Mouse (Mus musculus) forebrain, embryonic 10.5 days (tissue): ENCODE measurements at regions not wholly inside any gene's neighbourhood (a gene's known extent, or its start where the extent isn't known, plus 50 kb on each side); places are given as distances from the start of the nearest gene placed in this dataset.

ENCODE experiments used
- DNase-seq: peaks from one replicate; pipeline ENCODE4 v3.0.0-alpha.2; 2017; ENCODE audit warnings: low spot score; ENCODE audit errors: extremely low spot score
- H3K27ac ChIP-seq: fragments of 300-500 bp; sonication (generic); 2 replicates; pipeline ENCODE4 v1.5.1; 2016; ENCODE audit warnings: mild to moderate bottlenecking
- H3K27me3 ChIP-seq: fragments of 300-500 bp; sonication (generic); 2 replicates; pipeline ENCODE4 v1.6.1; 2016; ENCODE audit warnings: mild to moderate bottlenecking; ENCODE audit not compliant: poor library complexity, severe bottlenecking
- H3K36me3 ChIP-seq: fragments of 300-500 bp; sonication (generic); replicated peaks from 2 replicates; pipeline ENCODE4 v1.6.1; 2016; ENCODE audit warnings: mild to moderate bottlenecking, moderate library complexity
- H3K4me1 ChIP-seq: fragments of 300-500 bp; sonication (generic); 2 replicates; pipeline ENCODE4 v1.6.1; 2016
- H3K4me3 ChIP-seq: fragments of 300-500 bp; sonication (generic); 2 replicates; pipeline ENCODE4 v1.5.1; 2016; ENCODE audit warnings: mild to moderate bottlenecking, moderate library complexity
- H3K9me3 ChIP-seq: fragments of 300-500 bp; sonication (generic); 2 replicates; pipeline ENCODE4 v1.6.1; 2016; ENCODE audit warnings: mild to moderate bottlenecking, moderate library complexity
- WGBS: fragments of 180-500 bp; shearing (Covaris S2); methylation state at CpG from one replicate; pipeline ENCODE4 v1.1.7; 2016; 5-methylcytosine and 5-hydroxymethylcytosine counted together

DNA sequence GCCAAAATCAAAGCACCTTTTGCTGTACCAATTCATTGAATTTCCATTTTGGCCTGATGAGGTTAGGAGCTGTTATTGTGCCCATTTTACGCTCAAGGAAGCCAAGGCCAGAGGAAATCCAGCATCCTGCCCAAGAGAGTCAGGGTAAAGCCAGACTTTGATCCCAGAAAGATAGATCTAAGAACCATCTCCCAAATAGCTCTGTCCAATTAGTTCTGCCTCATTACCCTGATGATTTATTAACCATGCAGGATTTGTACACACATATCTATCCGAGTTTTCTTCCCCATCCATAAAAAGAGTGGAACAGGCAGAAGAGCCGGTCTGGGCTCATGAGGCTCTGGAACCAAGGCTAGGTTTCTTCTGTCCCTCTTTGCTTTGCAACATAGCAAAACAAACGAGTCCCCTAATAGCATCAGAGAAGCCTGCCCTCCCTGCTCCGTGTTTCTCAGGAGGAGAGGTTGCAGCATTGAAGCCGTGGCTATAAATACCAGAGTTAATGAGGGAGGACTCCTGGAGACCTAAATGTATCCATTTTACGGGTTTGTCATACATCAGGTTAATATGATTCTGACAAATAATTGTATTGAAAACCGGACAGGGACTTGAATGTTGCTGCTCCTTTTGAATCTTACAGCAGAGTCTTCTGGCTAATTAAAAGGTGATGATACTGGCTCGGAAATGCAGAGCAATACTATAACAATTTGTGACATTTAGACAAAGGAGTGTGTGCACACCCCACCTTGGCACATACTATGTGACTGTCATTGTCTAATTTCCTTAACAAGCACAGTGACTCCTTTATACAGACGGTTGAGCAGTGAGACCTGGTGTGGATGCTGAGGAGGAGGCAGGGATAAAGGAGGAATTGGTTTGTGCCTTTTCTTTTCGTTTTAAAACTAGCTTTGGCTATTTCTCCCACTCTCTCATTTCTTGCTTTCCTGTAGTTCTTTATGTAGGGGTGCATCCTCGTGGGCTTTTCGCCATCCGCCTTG lies 185.0 kb downstream of the Cd47 start:
- DNase-seq, result no peak
- Histone ChIP-seq H3K9me3 (no peaks in the 10 kb centered on the region), H3K27ac (no peak overlapping the region), H3K4me3 (no peak overlapping the region), H3K4me1 (peaks cover 6% of the 10 kb centered on the region), H3K36me3 (no peaks in the 10 kb centered on the region), H3K27me3 (no peaks in the 10 kb centered on the region)
- WGBS, result 77% methylated on average over 14 of the region's 14 CpGs

DNA sequence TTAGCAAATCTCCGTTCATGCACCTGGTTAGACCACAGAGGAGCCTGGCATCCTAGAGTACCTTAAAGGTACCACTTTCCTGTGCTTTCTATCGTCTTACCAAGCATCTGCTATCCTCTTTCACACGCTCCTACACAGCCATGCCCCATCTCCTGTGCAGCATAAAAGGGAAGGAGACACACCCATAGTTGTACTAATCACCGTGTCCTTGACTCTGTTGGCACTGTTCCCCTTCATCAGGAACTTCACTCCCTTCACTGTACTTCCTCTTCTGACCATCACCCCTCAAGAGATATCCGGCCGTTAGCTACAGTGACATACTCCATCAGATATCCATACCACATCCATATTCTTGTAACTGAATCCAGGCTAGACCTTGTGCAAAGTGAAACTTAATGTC lies 186.6 kb downstream of the Cd47 start:
- 86% methylated on average over 6 of the region's 6 CpGs for WGBS
- H3K4me3 ChIP-seq, result no peak overlapping the region

DNA sequence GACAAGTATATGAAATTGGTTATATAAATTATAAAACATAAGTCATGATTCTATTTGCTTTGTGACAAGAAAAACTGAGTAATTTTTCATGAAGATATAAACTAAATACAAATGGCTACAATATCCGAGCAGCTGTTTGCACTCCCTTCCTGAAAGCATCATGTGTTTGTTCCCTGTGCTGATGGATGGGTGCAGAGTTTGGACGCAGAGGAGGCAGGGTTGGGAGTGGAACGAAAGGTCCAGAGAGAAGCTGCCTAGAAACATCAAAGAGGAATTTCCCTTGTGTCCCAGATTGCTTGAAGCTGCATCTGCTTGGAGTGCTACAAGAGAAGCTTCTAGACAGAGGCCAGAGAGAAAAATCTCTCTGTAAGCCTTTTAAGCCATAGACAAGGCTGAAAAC lies 195.5 kb downstream of the Cd47 start:
- Histone ChIP-seq H3K9me3 (no peaks in the 10 kb centered on the region), H3K36me3 (no peaks in the 10 kb centered on the region), H3K27ac (no peak overlapping the region), H3K27me3 (no peaks in the 10 kb centered on the region), H3K4me3 (no peak overlapping the region), H3K4me1 (peaks cover 5% of the 10 kb centered on the region)
- 94% methylated on average over 3 of the region's 3 CpGs for WGBS
- no peak for DNase-seq

More for the DNA sequence above, 186.6 kb downstream of the Cd47 start:
- Histone ChIP-seq H3K36me3 (no peaks in the 10 kb centered on the region), H3K9me3 (no peaks in the 10 kb centered on the region), H3K4me1 (peaks cover 4% of the 10 kb centered on the region; the same call in 1 of the 2 replicates), H3K27me3 (no peaks in the 10 kb centered on the region), H3K27ac (no peak overlapping the region)
- no peak for DNase-seq

DNA sequence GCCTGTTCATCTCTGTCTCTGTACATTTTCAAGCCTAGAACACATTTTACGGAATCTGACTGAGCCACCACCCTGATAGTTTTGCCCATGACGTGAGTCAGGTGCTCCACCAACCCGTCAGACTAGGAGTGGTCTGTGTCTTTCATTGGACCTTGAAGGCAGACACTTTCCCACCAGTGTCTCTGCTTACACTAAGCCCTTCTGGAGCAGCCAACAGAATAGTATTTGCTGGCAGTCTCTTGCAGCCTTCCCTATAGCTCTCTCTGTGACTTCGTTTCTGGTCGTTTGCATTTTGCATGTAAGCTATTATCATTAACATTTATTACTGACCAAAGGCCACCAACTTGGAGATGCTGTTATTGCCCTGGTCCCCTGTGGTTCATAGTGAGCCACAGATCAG lies 196.3 kb downstream of the Cd47 start:
- no peaks in the 10 kb centered on the region for H3K9me3 ChIP-seq
- no peaks in the 10 kb centered on the region for H3K36me3 ChIP-seq
- H3K27ac ChIP-seq, result no peak overlapping the region
- no peaks in the 10 kb centered on the region for H3K27me3 ChIP-seq
- H3K4me1 ChIP-seq, result peaks cover 13% of the 10 kb centered on the region
- DNase-seq, result no peak
- WGBS, result 87% methylated on average over 5 of the region's 5 CpGs
- H3K4me3 ChIP-seq, result no peak overlapping the region

DNA sequence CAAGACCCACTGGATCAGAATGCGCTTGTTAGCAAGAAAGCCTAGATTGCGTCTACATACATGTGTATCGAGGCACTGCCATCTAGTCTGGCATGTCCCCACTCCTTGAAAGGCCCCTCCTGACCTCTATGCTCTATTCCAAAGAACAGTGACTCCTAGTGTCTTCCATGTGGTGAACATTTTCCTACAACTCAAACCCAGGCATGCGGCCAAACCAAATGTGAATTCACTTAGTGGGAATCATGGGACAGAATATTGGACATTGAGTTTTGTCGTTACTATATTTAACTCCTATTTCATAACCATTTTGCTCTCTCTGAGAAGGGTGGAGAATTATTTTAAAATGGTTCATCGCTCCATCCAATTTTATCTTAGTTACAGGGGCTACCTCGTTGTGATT lies 196.7 kb downstream of the Cd47 start:
- no peaks in the 10 kb centered on the region for H3K9me3 ChIP-seq
- no peaks in the 10 kb centered on the region for H3K27me3 ChIP-seq
- H3K27ac ChIP-seq, result no peak overlapping the region
- WGBS, result 94% methylated on average over 7 of the region's 7 CpGs
- no peak overlapping the region for H3K4me3 ChIP-seq
- H3K4me1 ChIP-seq, result peaks cover 17% of the 10 kb centered on the region
- DNase-seq, result no peak
- H3K36me3 ChIP-seq, result no peaks in the 10 kb centered on the region

DNA sequence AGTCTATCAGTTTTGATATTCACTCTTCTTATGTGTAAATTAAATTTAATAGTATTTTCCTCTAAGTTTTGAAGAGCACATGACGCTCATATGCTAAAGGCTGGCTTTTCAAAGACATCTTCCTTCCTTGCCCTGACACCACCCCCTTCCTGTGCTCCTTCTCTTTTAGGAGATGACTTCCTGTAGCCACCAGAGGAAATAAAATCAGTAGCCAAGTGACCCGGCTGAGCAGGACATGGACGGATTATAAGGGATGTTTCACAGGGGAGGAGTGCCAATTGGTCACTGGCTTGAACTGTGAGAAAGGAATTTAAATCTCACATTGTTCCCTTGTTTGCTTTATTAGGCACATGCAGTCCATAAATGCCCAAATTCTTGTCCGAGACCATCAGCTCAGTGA lies 200.5 kb downstream of the Cd47 start:
- DNase-seq, result no peak
- Histone ChIP-seq H3K27me3 (no peaks in the 10 kb centered on the region), H3K4me1 (peaks cover 28% of the 10 kb centered on the region), H3K9me3 (no peaks in the 10 kb centered on the region), H3K36me3 (no peaks in the 10 kb centered on the region), H3K4me3 (no peak overlapping the region), H3K27ac (no peak overlapping the region)
- 50% methylated on average over 4 of the region's 4 CpGs for WGBS

DNA sequence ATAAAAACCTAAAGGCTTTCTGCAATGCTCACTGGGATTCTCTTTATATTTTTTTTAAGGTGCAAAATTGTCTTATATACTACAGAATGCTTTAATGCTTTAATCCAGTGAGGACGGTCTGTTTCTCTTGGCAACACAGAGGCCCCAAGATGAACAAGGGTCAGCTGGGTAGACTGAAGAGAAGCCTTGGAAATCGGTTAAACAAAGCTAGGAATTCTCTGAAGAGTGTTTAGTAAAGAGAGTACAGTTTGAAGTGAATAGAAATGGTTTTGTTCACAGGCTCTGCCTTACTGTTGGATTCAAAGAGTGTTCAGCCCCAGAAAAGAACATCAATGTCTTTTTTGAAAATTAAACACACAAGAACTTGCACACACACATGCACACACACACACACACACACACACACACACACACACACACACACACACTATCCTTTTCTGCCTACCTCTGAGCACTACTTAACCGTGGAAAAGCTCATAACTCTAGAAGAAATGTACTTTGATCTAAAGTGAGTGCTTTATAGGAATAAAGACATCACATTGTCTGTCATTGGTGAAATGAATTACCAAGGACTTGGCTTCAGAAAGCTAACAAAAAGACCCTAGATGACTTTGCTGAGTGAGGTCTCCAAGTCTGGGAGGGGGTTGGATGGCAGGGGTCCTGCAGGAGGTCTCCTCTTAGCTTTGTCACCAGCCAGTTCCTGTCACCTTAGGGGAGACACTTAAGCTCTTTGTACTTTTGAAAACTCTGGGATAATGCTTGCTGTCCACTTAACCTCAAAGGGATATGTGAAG lies 201.5 kb downstream of the Cd47 start:
- Histone ChIP-seq H3K36me3 (no peaks in the 10 kb centered on the region), H3K4me3 (no peak overlapping the region), H3K4me1 (peaks cover 28% of the 10 kb centered on the region), H3K27me3 (no peaks in the 10 kb centered on the region), H3K27ac (no peak overlapping the region), H3K9me3 (no peaks in the 10 kb centered on the region)
- WGBS, result 54% methylated on average over 3 of the region's 3 CpGs
- DNase-seq, result no peak

DNA sequence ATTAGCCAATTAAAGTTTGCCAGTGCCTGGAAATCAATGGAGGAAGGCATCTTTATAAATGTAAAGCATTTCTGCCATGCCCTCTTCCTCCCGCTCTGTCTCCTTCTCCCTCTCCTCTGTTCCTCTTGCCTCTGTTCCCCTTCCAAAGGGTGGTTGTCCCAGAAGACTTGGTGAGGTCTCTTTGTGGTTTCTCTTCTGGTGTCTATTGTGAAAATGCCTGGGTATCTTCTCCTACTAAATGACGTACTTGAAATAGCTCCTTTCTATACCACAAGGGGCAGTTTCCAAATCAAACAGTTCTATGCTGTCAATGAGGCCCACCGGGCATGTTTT lies 202.1 kb downstream of the Cd47 start:
- H3K9me3 ChIP-seq, result no peaks in the 10 kb centered on the region
- H3K4me1 ChIP-seq, result peaks cover 28% of the 10 kb centered on the region
- no peak overlapping the region for H3K4me3 ChIP-seq
- H3K27ac ChIP-seq, result no peak overlapping the region
- no peak for DNase-seq
- H3K27me3 ChIP-seq, result no peaks in the 10 kb centered on the region
- H3K36me3 ChIP-seq, result no peaks in the 10 kb centered on the region
- 79% methylated on average over 3 of the region's 3 CpGs for WGBS

DNA sequence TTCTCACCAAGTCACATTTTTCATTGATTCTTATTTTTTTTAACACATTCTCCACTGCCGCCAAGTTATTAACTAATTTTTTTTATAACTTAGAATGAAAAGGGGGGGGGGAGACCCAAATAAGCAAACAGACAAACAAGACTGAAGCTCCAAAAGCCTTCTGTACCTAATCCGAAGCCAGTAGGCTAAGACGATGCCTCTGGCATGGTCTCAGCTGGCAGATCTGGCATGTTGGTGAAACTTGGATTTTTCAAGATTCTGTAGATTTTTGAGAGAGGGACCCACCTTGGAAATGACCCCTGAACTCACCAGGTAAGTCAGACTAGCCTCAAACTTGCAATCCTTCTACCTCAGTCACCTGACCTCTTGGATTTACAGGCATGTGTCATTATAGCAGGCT lies 208.7 kb downstream of the Cd47 start:
- Histone ChIP-seq H3K4me1 (no peaks in the 10 kb centered on the region), H3K27me3 (no peaks in the 10 kb centered on the region), H3K9me3 (no peaks in the 10 kb centered on the region), H3K36me3 (no peaks in the 10 kb centered on the region), H3K4me3 (no peak overlapping the region), H3K27ac (no peak overlapping the region)
- WGBS, result 88% methylated on average over 3 of the region's 3 CpGs
- DNase-seq, result no peak

DNA sequence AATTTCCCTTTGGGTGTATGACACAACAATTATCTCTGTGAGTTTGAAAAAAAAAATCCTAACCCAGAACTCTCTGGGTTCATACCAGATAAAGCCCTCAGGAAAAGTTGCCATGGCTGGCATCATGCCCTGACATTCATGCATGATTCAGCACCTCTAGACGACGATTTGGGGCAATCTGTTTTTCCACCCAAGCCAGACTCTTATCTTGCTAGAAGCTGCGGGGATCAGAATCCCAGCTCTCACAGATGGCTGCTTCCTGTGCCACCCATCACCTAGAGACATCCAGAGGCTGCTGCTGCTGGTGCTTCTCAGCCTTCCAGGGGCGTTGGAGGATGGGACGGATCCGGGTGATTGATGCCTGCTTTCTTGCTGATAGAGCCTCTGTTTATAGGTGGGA lies 209.2 kb downstream of the Cd47 start:
- Histone ChIP-seq H3K27ac (no peak overlapping the region), H3K4me3 (no peak overlapping the region), H3K27me3 (no peaks in the 10 kb centered on the region), H3K4me1 (no peaks in the 10 kb centered on the region), H3K9me3 (no peaks in the 10 kb centered on the region), H3K36me3 (no peaks in the 10 kb centered on the region)
- no peak for DNase-seq
- 76% methylated on average over 6 of the region's 6 CpGs for WGBS

DNA sequence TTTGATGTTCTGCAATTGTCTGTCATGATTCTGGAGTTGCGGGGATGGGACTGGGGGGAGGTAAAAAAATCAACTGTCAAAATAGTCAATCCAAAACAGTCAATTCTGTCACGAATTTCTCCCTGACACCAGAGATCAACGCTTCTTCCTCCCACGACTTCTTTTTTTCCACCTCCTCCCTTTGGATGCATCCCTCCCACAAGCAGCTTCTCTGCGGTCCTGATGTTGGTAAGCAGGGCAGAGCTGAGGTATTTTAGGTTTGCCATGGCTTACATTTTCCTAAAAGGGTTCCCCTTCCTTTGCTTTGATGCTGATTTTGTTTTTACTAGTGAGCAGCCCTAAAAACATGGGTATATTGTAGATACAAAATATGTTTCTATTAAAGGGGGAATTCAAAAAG lies 209.7 kb downstream of the Cd47 start:
- DNase-seq, result no peak
- H3K9me3 ChIP-seq, result no peaks in the 10 kb centered on the region
- H3K27ac ChIP-seq, result no peak overlapping the region
- H3K36me3 ChIP-seq, result no peaks in the 10 kb centered on the region
- H3K4me1 ChIP-seq, result no peaks in the 10 kb centered on the region
- 82% methylated on average over 5 of the region's 5 CpGs for WGBS
- H3K4me3 ChIP-seq, result no peak overlapping the region
- no peaks in the 10 kb centered on the region for H3K27me3 ChIP-seq

DNA sequence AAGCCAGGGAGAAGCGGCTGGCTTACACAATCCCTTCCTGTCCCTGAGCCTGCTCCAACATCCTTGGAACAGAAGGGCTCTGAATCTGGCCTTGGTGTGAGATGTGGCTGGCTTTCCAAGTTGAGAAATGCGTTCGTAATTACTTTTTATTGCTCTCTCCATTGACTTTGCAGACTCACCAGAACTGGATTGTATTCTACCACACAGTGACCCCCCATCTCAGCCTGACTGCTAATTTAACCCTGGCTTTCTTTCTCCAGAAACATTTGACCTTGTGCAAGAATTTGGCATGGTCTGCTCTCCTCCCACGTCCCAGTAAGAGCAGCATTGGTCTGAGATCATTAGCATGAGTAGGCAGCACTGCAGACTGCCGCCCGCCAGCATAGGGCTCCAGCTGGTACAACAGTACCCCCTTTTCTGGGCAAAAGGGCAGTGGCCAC lies 210.2 kb downstream of the Cd47 start:
- no peaks in the 10 kb centered on the region for H3K9me3 ChIP-seq
- no peaks in the 10 kb centered on the region for H3K36me3 ChIP-seq
- H3K27ac ChIP-seq, result no peak overlapping the region
- no peak overlapping the region for H3K4me3 ChIP-seq
- no peaks in the 10 kb centered on the region for H3K27me3 ChIP-seq
- no peaks in the 10 kb centered on the region for H3K4me1 ChIP-seq
- WGBS, result 87% methylated on average over 6 of the region's 6 CpGs
- DNase-seq, result no peak

DNA sequence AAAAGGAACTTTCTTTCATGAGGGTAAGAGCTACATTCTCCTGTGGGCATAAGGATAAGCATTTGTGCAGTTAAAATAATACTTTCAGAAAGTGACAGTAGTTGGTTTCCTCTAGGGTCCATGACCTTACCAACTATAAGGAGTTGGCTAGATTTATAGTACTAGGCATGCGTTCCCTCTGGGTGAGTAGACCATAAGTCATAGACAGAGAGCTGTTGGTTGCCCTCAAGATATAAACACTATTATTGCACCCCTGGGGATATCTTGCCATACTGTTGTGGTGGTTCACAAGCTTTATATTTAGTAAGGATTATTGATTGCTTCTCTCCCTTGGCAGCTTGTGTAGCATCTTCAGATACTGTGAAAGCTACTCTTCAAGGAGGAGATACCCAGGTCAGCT lies 223.6 kb downstream of the Cd47 start:
- Histone ChIP-seq H3K4me1 (peaks cover 17% of the 10 kb centered on the region), H3K9me3 (no peaks in the 10 kb centered on the region; the same call in 1 of the 2 replicates), H3K4me3 (no peak overlapping the region), H3K36me3 (no peaks in the 10 kb centered on the region), H3K27ac (no peak overlapping the region), H3K27me3 (no peaks in the 10 kb centered on the region)
- no peak for DNase-seq
- WGBS, result 94% methylated on average over 1 of the region's 1 CpGs
